Mouse (Mus musculus): ENCODE measurements around the gene Hcrt. TPM values are rescaled to one million over a fixed set of nuclear protein-coding genes. Genes with fewer than 3 reads are reported as not detected.

The Hcrt gene
- polyA plus RNA-seq, 1 experiment from 2014 or later, result not detected

- peak within 1 kb of the TSS; percentile 32; the same call in 1 of the 2 replicates for H3K9ac ChIP-seq (ENCODE audit: low read length)
- no peaks in the 10 kb centered on the region for H3K9me3 ChIP-seq (ENCODE audit: control insufficient read depth, low read length)
- H3K4me2 ChIP-seq, result peak within 1 kb of the TSS; percentile 33
- peak; percentile 92 for DNase-seq (ENCODE audit: low spot score, missing footprints)
- peaks cover 13% of the 10 kb centered on the region for H3K36me3 ChIP-seq (ENCODE audit: control insufficient read depth, insufficient read depth, low read length)
- H3K27ac ChIP-seq (ENCODE audit: low read depth, low read length), result peak within 1 kb of the TSS; percentile 7; the same call in 1 of the 2 replicates
- 3% methylated on average over 38 of the region's 38 CpGs for WGBS
- ATAC-seq (ENCODE audit: low FRiP score), result no peak
- H3K4me3 ChIP-seq (ENCODE audit: low read depth, low read length), result no peak within 1 kb of the TSS
- no peaks in the 10 kb centered on the region for H3K27me3 ChIP-seq (ENCODE audit: control insufficient read depth, insufficient read depth, low read length)
- peaks cover 17% of the 10 kb centered on the region for H3K4me1 ChIP-seq (ENCODE audit: control insufficient read depth, insufficient read depth, low read length)
These were observed 48.8 kb downstream of the Hcrt start, which contains the start of gene Hspb9 for GRCm38 (mm10) chr11:100713735-100714533. Gene Hspb9 (plus strand): TSS chr11:100713850.

GRCm38 (mm10) chr11:100713174-100713573 lies 49.6 kb downstream of the Hcrt start:
- ATAC-seq (ENCODE audit: low FRiP score) (no peak), DNase-seq (ENCODE audit: low spot score, missing footprints) (no peak)
- peak overlapping the region; percentile 7; the same call in 1 of the 2 replicates for H3K27ac ChIP-seq (ENCODE audit: low read depth, low read length)
- 61% methylated on average over 4 of the region's 4 CpGs for WGBS
- H3K27me3 ChIP-seq (ENCODE audit: control insufficient read depth, insufficient read depth, low read length), result no peaks in the 10 kb centered on the region
- H3K4me1 ChIP-seq (ENCODE audit: control insufficient read depth, insufficient read depth, low read length), result peaks cover 17% of the 10 kb centered on the region
- no peaks in the 10 kb centered on the region for H3K9me3 ChIP-seq (ENCODE audit: control insufficient read depth, low read length)
- peak overlapping the region; percentile 33 for H3K4me2 ChIP-seq
- H3K9ac ChIP-seq (ENCODE audit: low read length), result peak overlapping the region; percentile 16; the same call in 1 of the 2 replicates
- peaks cover 16% of the 10 kb centered on the region for H3K36me3 ChIP-seq (ENCODE audit: control insufficient read depth, insufficient read depth, low read length)
- no peak overlapping the region for H3K4me3 ChIP-seq (ENCODE audit: low read depth, low read length)

- no peaks in the 10 kb centered on the region for H3K9me3 ChIP-seq (ENCODE audit: control insufficient read depth, low read length)
- H3K4me2 ChIP-seq, result peak within 1 kb of the TSS; percentile 71
- peak within 1 kb of the TSS; percentile 96 for H3K9ac ChIP-seq (ENCODE audit: low read length)
- ATAC-seq (ENCODE audit: low FRiP score) (peak; percentile 90), DNase-seq (ENCODE audit: low spot score, missing footprints) (peak; percentile 97)
- peaks cover 17% of the 10 kb centered on the region for H3K4me1 ChIP-seq (ENCODE audit: control insufficient read depth, insufficient read depth, low read length)
- H3K4me3 ChIP-seq (ENCODE audit: low read depth, low read length), result peak within 1 kb of the TSS; percentile 91
- H3K36me3 ChIP-seq (ENCODE audit: control insufficient read depth, insufficient read depth, low read length), result peaks cover 11% of the 10 kb centered on the region
- H3K27ac ChIP-seq (ENCODE audit: low read depth, low read length), result peak within 1 kb of the TSS; percentile 46; the same call in 1 of the 2 replicates
- WGBS, result 3% methylated on average over 48 of the region's 48 CpGs
- H3K27me3 ChIP-seq (ENCODE audit: control insufficient read depth, insufficient read depth, low read length), result no peaks in the 10 kb centered on the region
These were observed 50.7 kb downstream of the Hcrt start, which contains the start of gene Kat2a for GRCm38 (mm10) chr11:100711783-100712615. Gene Kat2a (minus strand): TSS chr11:100712465.

Other genes with a start within 250 kb of the Hcrt start
- gene Acly, start 234.9 kb downstream of the Hcrt start, polyA plus RNA-seq (2014; fragmentation: Nextera tagmentation; extraction: Ambion mirVana), result 298 and 314 TPM in 2 replicates
- 1.4 and 1.8 TPM in 2 replicates for gene Ttc25, start 217.3 kb downstream of the Hcrt start, polyA plus RNA-seq (2014; fragmentation: Nextera tagmentation; extraction: Ambion mirVana)
- gene Cnp, start 188.0 kb downstream of the Hcrt start, polyA plus RNA-seq (2014; fragmentation: Nextera tagmentation; extraction: Ambion mirVana), result 15.7 and 16.9 TPM in 2 replicates
- 96.4 and 110 TPM in 2 replicates for gene Nkiras2, start 143.7 kb downstream of the Hcrt start, polyA plus RNA-seq (2014; fragmentation: Nextera tagmentation; extraction: Ambion mirVana)
- 96.1 TPM in 2 replicates for gene Dnajc7, start 142.8 kb downstream of the Hcrt start, polyA plus RNA-seq (2014; fragmentation: Nextera tagmentation; extraction: Ambion mirVana)
- 0.72 TPM in 1 of 2 replicates, not detected in the other for gene Zfp385c, start 70.5 kb downstream of the Hcrt start, polyA plus RNA-seq (2014; fragmentation: Nextera tagmentation; extraction: Ambion mirVana)
- 2.0 and 2.1 TPM in 2 replicates for gene Dhx58, start 58.7 kb downstream of the Hcrt start, polyA plus RNA-seq (2014; fragmentation: Nextera tagmentation; extraction: Ambion mirVana)
- gene Kat2a, start 50.5 kb downstream of the Hcrt start, polyA plus RNA-seq (2014; fragmentation: Nextera tagmentation; extraction: Ambion mirVana), result 44.4 and 57.2 TPM in 2 replicates
- 0.47 and 0.52 TPM in 2 replicates for gene Hspb9, start 49.1 kb downstream of the Hcrt start, polyA plus RNA-seq (2014; fragmentation: Nextera tagmentation; extraction: Ambion mirVana)
- 83.6 and 85.0 TPM in 2 replicates for gene Rab5c, start 24.7 kb downstream of the Hcrt start, polyA plus RNA-seq (2014; fragmentation: Nextera tagmentation; extraction: Ambion mirVana)
- 2.7 and 2.9 TPM in 2 replicates for gene Kcnh4, start 3.0 kb downstream of the Hcrt start, polyA plus RNA-seq (2014; fragmentation: Nextera tagmentation; extraction: Ambion mirVana)
- gene Ghdc, start 8.0 kb upstream of the Hcrt start, polyA plus RNA-seq (2014; fragmentation: Nextera tagmentation; extraction: Ambion mirVana), result 1.3 and 1.7 TPM in 2 replicates
- gene Stat5b, start 87.8 kb upstream of the Hcrt start, polyA plus RNA-seq (2014; fragmentation: Nextera tagmentation; extraction: Ambion mirVana), result 14.6 and 17.3 TPM in 2 replicates
- 0.97 and 1.4 TPM in 2 replicates for gene Stat5a, start 96.4 kb upstream of the Hcrt start, polyA plus RNA-seq (2014; fragmentation: Nextera tagmentation; extraction: Ambion mirVana)
- 22.8 and 24.0 TPM in 2 replicates for gene Stat3, start 176.6 kb upstream of the Hcrt start, polyA plus RNA-seq (2014; fragmentation: Nextera tagmentation; extraction: Ambion mirVana)
- 12.5 and 14.8 TPM in 2 replicates for gene Cavin1, start 208.0 kb upstream of the Hcrt start, polyA plus RNA-seq (2014; fragmentation: Nextera tagmentation; extraction: Ambion mirVana)
- 42.5 and 45.9 TPM in 2 replicates for gene Atp6v0a1, start 246.5 kb upstream of the Hcrt start, polyA plus RNA-seq (2014; fragmentation: Nextera tagmentation; extraction: Ambion mirVana)

Measured in midbrain, embryonic 11.5 days (tissue).